9 mouse cellular contexts compared by ENCODE assay signal in the genomic region with DNA sequence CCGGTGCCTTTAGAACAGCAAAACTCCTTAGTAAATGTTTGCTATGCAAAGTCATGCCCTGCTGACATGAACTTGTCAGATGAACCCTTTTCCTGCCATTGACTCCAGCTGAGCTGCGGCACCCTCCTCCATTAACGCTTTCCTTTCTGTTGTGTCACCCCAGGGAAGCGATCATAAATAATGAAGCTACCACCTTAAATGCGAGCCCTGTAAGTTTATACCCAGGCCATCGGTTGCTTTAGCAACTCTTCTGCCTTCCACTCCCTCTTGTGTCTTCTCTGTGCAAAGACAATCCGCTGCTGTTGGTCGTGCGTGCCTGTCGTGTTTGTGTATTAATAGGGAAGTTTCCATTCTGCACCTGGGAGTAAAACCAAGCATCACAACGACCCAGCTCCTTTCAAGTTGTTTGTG. TPM values are rescaled to one million over a fixed set of nuclear protein-coding genes. Genes with fewer than 3 reads are reported as not detected.
DNase-seq lines count a peak whose midpoint lies in the region; ATAC-seq and TF ChIP-seq lines count a peak whose summit lies in the region.
"Had no signal": no experiment of that assay in that cellular context is flagged by ENCODE, and none has a peak within 500 bp of the region (broad histone marks: within the 10 kb centered on the region; RNA-seq: fewer than 3 reads in every experiment).

No protein-coding gene starts in this region.

- no peaks in the 10 kb centered on the region for H3K9me3 ChIP-seq in limb, embryonic 11.5 days (ENCODE audit: control insufficient read depth, low read length)
- no peaks in the 10 kb centered on the region for H3K9me3 ChIP-seq in limb, embryonic 10.5 days (replicated peaks)
- H3K9me3 ChIP-seq in kidney, postnatal 0 days (replicated peaks; ENCODE audit: low read length): no peaks in the 10 kb centered on the region
- H3K9me3 ChIP-seq in neural tube, embryonic 15.5 days (replicated peaks): no peaks in the 10 kb centered on the region

- peaks cover 5% of the 10 kb centered on the region for H3K4me1 ChIP-seq in limb, embryonic 11.5 days (ENCODE audit: control insufficient read depth, insufficient read depth, low read length)
- H3K4me1 ChIP-seq in limb, embryonic 10.5 days: peaks cover 27% of the 10 kb centered on the region
- H3K4me1 ChIP-seq in kidney, postnatal 0 days (replicated peaks; ENCODE audit: insufficient read depth, low read length): peaks cover 10% of the 10 kb centered on the region; the same call in 1 of the 2 replicates
- H3K4me1 ChIP-seq in neural tube, embryonic 15.5 days: peaks cover 27% of the 10 kb centered on the region

- peak; percentile 59 for TF ChIP-seq CTCF in kidney, postnatal 0 days (IDR thresholded peaks at IDR 0.05; ENCODE audit: low read depth)

- H3K4me2 ChIP-seq in limb, embryonic 11.5 days (ENCODE audit: low read depth, severe bottlenecking): no peak overlapping the region
- H3K4me2 ChIP-seq in kidney, postnatal 0 days (ENCODE audit: low read length): peak overlapping the region; percentile 95
- peak overlapping the region; percentile 32 for H3K4me2 ChIP-seq in neural tube, embryonic 15.5 days

- no peak overlapping the region for H3K27ac ChIP-seq in limb, embryonic 11.5 days (replicated peaks; ENCODE audit: low read depth, low read length)
- H3K27ac ChIP-seq in limb, embryonic 10.5 days: no peak overlapping the region
- no peak overlapping the region for H3K27ac ChIP-seq in kidney, postnatal 0 days
- no peak overlapping the region for H3K27ac ChIP-seq in neural tube, embryonic 15.5 days (replicated peaks)
- H3K27ac ChIP-seq: macrophage had no signal

- DNase-seq in limb, embryonic 11.5 days (ENCODE audit: low spot score): peak; percentile 39
- DNase-seq in limb, embryonic 10.5 days (ENCODE audit: low spot score): no peak
- DNase-seq in brain, adult 2 months (ENCODE audit: low read depth, low spot score): peak; percentile 81
- peak; percentile 77 for DNase-seq in kidney, postnatal 0 days (ENCODE audit: low spot score)
- no peak for DNase-seq in T-cell, adult 2 months (ENCODE audit: low spot score)
- no peak for DNase-seq in layer of hippocampus, adult 8-10 months (ENCODE audit: low spot score in 2 of 2)

- no peak overlapping the region for H3K4me3 ChIP-seq in limb, embryonic 11.5 days (ENCODE audit: low read depth, low read length)
- H3K4me3 ChIP-seq in limb, embryonic 10.5 days: no peak overlapping the region
- no peak overlapping the region for H3K4me3 ChIP-seq in kidney, postnatal 0 days (replicated peaks; ENCODE audit: low read depth, low read length)
- H3K4me3 ChIP-seq in neural tube, embryonic 15.5 days (replicated peaks): no peak overlapping the region

- no peak overlapping the region for H3K9ac ChIP-seq in limb, embryonic 11.5 days (ENCODE audit: low read length)
- no peak overlapping the region for H3K9ac ChIP-seq in kidney, postnatal 0 days (ENCODE audit: low read depth, low read length)
- H3K9ac ChIP-seq in neural tube, embryonic 15.5 days (replicated peaks): no peak overlapping the region

- no peaks in the 10 kb centered on the region for H3K36me3 ChIP-seq in limb, embryonic 11.5 days (ENCODE audit: control insufficient read depth, insufficient read depth, low read length)
- no peaks in the 10 kb centered on the region for H3K36me3 ChIP-seq in limb, embryonic 10.5 days
- H3K36me3 ChIP-seq in kidney, postnatal 0 days (ENCODE audit: insufficient read depth, low read length): no peaks in the 10 kb centered on the region
- no peaks in the 10 kb centered on the region for H3K36me3 ChIP-seq in neural tube, embryonic 15.5 days

- 4% methylated on average over 11 of the region's 11 CpGs for WGBS in limb, embryonic 11.5 days
- 5% methylated on average over 11 of the region's 11 CpGs for WGBS in limb, embryonic 10.5 days
- 6% methylated on average over 11 of the region's 11 CpGs for WGBS in kidney, postnatal 0 days
- WGBS in neural tube, embryonic 15.5 days: 3% methylated on average over 11 of the region's 11 CpGs

- H3K27me3 ChIP-seq in limb, embryonic 11.5 days (ENCODE audit: control insufficient read depth, insufficient read depth, low read length): peaks cover 26% of the 10 kb centered on the region
- H3K27me3 ChIP-seq in limb, embryonic 10.5 days (ENCODE audit: low read depth, poor library complexity, severe bottlenecking): peaks cover 58% of the 10 kb centered on the region
- H3K27me3 ChIP-seq in kidney, postnatal 0 days (ENCODE audit: insufficient read depth, low read length): no peaks in the 10 kb centered on the region
- peaks cover 25% of the 10 kb centered on the region for H3K27me3 ChIP-seq in neural tube, embryonic 15.5 days (replicated peaks)

- no peak for ATAC-seq in limb, embryonic 11.5 days (ENCODE audit: insufficient number of reproducible peaks, low FRiP score, low TSS enrichment, low read depth)
- ATAC-seq in granulocyte monocyte progenitor cell, adult 5-6 weeks (replicated peaks; ENCODE audit: poor library complexity, severe bottlenecking): peak; percentile 23; the same call in 1 of the 2 replicates
- ATAC-seq in kidney, postnatal 0 days (replicated peaks; ENCODE audit: low FRiP score, low read depth): no peak
- no peak for ATAC-seq in neural tube, embryonic 15.5 days (ENCODE audit: low FRiP score)

RNA-seq across cellular contexts. Expression of a gene that starts 3.0 kb away (rescaled TPM):
- 7.9 TPM in 2 replicates for polyA plus RNA-seq in limb, embryonic 11.5 days (2014; fragmentation: Nextera tagmentation; extraction: Ambion mirVana)
- 5.6 and 7.3 TPM in 2 replicates for polyA plus RNA-seq in limb, embryonic 10.5 days (2016; fragmentation: Nextera tagmentation; extraction: Ambion mirVana)
- total RNA-seq in granulocyte monocyte progenitor cell, adult 5-6 weeks (2014; fragmentation: Nextera tagmentation): not detected in 2 replicates
- total RNA-seq in granulocyte monocyte progenitor cell, adult 5-6 weeks (2017): 0.31 TPM in 1 of 2 replicates, not detected in the other
- 45.6 and 47.2 TPM in 2 replicates for polyA plus RNA-seq in kidney, postnatal 0 days (2015; fragmentation: Nextera tagmentation; extraction: Ambion mirVana)
- polyA plus RNA-seq in neural tube, embryonic 15.5 days (2015; fragmentation: Nextera tagmentation; extraction: Ambion mirVana): 6.0 and 11.5 TPM in 2 replicates
- 10 to 100 TPM; 27.2 to 33.1 (median 30.7) TPM for total RNA-seq in layer of hippocampus, adult 8-10 months (2022)

Comparison
In these comparisons a context has a peak if more than half of its experiments do, and no peak if none do; other contexts are left out.
1. DNase-seq: peak in limb, embryonic 11.5 days (single experiment), brain, adult 2 months (single experiment) and kidney, postnatal 0 days (single experiment); none in limb, embryonic 10.5 days (single experiment), T-cell, adult 2 months (single experiment) and layer of hippocampus, adult 8-10 months (0 of 2).